Mouse (Mus musculus) heart, embryonic 11.5 days (tissue): ENCODE results near the gene Faah. TPM values are rescaled to one million over a fixed set of nuclear protein-coding genes. Genes with fewer than 3 reads are reported as not detected.
A peak's percentile ranks its signal among the peaks of the same experiment; 100 is the strongest.

Experiments
- ATAC-seq: fragments of 200-750 bp; cut with Nextera tagmentation; replicated peaks from 2 replicates; pipeline ENCODE4 v1.8.0; 2017; ENCODE audit warnings: moderate library complexity; ENCODE audit not compliant: insufficient number of reproducible peaks, low FRiP score, low TSS enrichment
- H3K27ac ChIP-seq: fragments of 300-500 bp; sonication (generic); 2 replicates; pipeline ENCODE4 v1.5.1; 2014; ENCODE audit warnings: mild to moderate bottlenecking, low read depth, low read length
- H3K27me3 ChIP-seq: fragments of 300-500 bp; sonication (generic); 2 replicates; pipeline ENCODE4 v1.6.1; 2014; ENCODE audit warnings: mild to moderate bottlenecking, low read length, mixed read lengths; ENCODE audit not compliant: control insufficient read depth, insufficient read depth
- H3K36me3 ChIP-seq: fragments of 300-500 bp; sonication (generic); 2 replicates; pipeline ENCODE4 v1.6.1; 2014; ENCODE audit warnings: mild to moderate bottlenecking, low read length, moderate library complexity, mixed read lengths; ENCODE audit not compliant: control insufficient read depth, insufficient read depth
- H3K4me1 ChIP-seq: fragments of 300-500 bp; sonication (generic); 2 replicates; pipeline ENCODE4 v1.6.1; 2014; ENCODE audit warnings: low read length; ENCODE audit not compliant: control insufficient read depth, insufficient read depth
- H3K4me2 ChIP-seq: fragments of 300-500 bp; sonication (generic); 2 replicates; pipeline ENCODE4 v1.6.1; 2014; ENCODE audit warnings: mild to moderate bottlenecking, moderate library complexity
- H3K4me3 ChIP-seq: fragments of 300-500 bp; sonication (generic); 2 replicates; pipeline ENCODE4 v1.5.1; 2014; ENCODE audit warnings: low read depth, low read length
- H3K9ac ChIP-seq: fragments of 300-500 bp; sonication (generic); 2 replicates; pipeline ENCODE4 v1.6.1; 2014; ENCODE audit warnings: mild to moderate bottlenecking, low read depth, low read length, moderate library complexity
- H3K9me3 ChIP-seq: fragments of 300-500 bp; sonication (generic); replicated peaks from 2 replicates; pipeline ENCODE4 v1.6.1; 2016; ENCODE audit warnings: low read length; ENCODE audit not compliant: control insufficient read depth
- WGBS: fragments of 180-500 bp; shearing (Covaris S2); extraction: QIAGEN DNeasy Blood & Tissue Kit; methylation state at CpG from one replicate; pipeline ENCODE4 v1.1.7; 2014; ENCODE audit not compliant: insufficient replicate concordance; 5-methylcytosine and 5-hydroxymethylcytosine counted together
- polyA plus RNA-seq: library from polyadenylated mRNA; unstranded; fragments of >200 nt; fragmentation: Nextera tagmentation; extraction: Ambion mirVana; gene quantifications from 2 replicates; pipeline ENCODE4 v1.2.1, GENCODE M21; 2014

The Faah gene
- polyA plus RNA-seq, 1 experiment from 2014 or later = 0.94 TPM

- no peaks in the 10 kb centered on the region for H3K36me3 ChIP-seq
- no peak overlapping the region for H3K27ac ChIP-seq
- peak overlapping the region; percentile 99 for H3K4me2 ChIP-seq
- H3K9me3 ChIP-seq = no peaks in the 10 kb centered on the region
- peak overlapping the region; percentile 69 for H3K4me3 ChIP-seq
- ATAC-seq = no peak
- WGBS = 13% methylated on average over 16 of the region's 16 CpGs
- H3K27me3 ChIP-seq = peaks cover 67% of the 10 kb centered on the region
- peak overlapping the region; percentile 62; the same call in 1 of the 2 replicates for H3K9ac ChIP-seq
- H3K4me1 ChIP-seq = peaks cover 3% of the 10 kb centered on the region; the same call in 1 of the 2 replicates
Observed at GRCm38 (mm10) chr4:116016862-116017299, 845 bp downstream of the Faah start.

GRCm38 (mm10) chr4:116016396-116016795 lies 1.3 kb downstream of the Faah start:
- 52% methylated on average over 3 of the region's 3 CpGs for WGBS

GRCm38 (mm10) chr4:116015996-116016395 lies 1.7 kb downstream of the Faah start:
- Histone ChIP-seq H3K4me3 (no peak overlapping the region), H3K27me3 (peaks cover 69% of the 10 kb centered on the region), H3K9ac (no peak overlapping the region), H3K36me3 (no peaks in the 10 kb centered on the region), H3K9me3 (no peaks in the 10 kb centered on the region), H3K4me1 (peaks cover 3% of the 10 kb centered on the region; the same call in 1 of the 2 replicates), H3K27ac (no peak overlapping the region), H3K4me2 (no peak overlapping the region)
- ATAC-seq = no peak
- WGBS = 53% methylated on average over 8 of the region's 8 CpGs

More at GRCm38 (mm10) chr4:116016396-116016795, 1.3 kb downstream of the Faah start:
- Histone ChIP-seq H3K9ac (no peak overlapping the region), H3K4me1 (peaks cover 3% of the 10 kb centered on the region; the same call in 1 of the 2 replicates), H3K9me3 (no peaks in the 10 kb centered on the region), H3K27me3 (peaks cover 69% of the 10 kb centered on the region), H3K4me2 (no peak overlapping the region), H3K36me3 (no peaks in the 10 kb centered on the region), H3K27ac (no peak overlapping the region), H3K4me3 (no peak overlapping the region)
- no peak for ATAC-seq

GRCm38 (mm10) chr4:116015502-116015901 lies 2.2 kb downstream of the Faah start:
- no peak overlapping the region for H3K9ac ChIP-seq
- H3K9me3 ChIP-seq = no peaks in the 10 kb centered on the region
- H3K4me2 ChIP-seq = no peak overlapping the region
- WGBS = 84% methylated on average over 5 of the region's 5 CpGs
- H3K27ac ChIP-seq = no peak overlapping the region
- H3K4me1 ChIP-seq = peaks cover 3% of the 10 kb centered on the region; the same call in 1 of the 2 replicates
- no peak overlapping the region for H3K4me3 ChIP-seq
- peaks cover 69% of the 10 kb centered on the region for H3K27me3 ChIP-seq
- H3K36me3 ChIP-seq = no peaks in the 10 kb centered on the region
- ATAC-seq = no peak

- no peaks in the 10 kb centered on the region for H3K9me3 ChIP-seq
- no peak overlapping the region for H3K4me2 ChIP-seq
- H3K36me3 ChIP-seq = no peaks in the 10 kb centered on the region
- peaks cover 20% of the 10 kb centered on the region for H3K27me3 ChIP-seq
- H3K27ac ChIP-seq = no peak overlapping the region
- no peaks in the 10 kb centered on the region for H3K4me1 ChIP-seq
- 70% methylated on average over 8 of the region's 8 CpGs for WGBS
- no peak overlapping the region for H3K9ac ChIP-seq
- ATAC-seq = no peak
- no peak overlapping the region for H3K4me3 ChIP-seq
Observed at GRCm38 (mm10) chr4:116010186-116010585, 7.5 kb downstream of the Faah start.

GRCm38 (mm10) chr4:116001206-116001605 lies 16.5 kb downstream of the Faah start:
- 68% methylated on average over 4 of the region's 4 CpGs for WGBS
- Histone ChIP-seq H3K9me3 (no peaks in the 10 kb centered on the region), H3K9ac (no peak overlapping the region), H3K27ac (no peak overlapping the region), H3K4me3 (no peak overlapping the region), H3K4me2 (no peak overlapping the region), H3K27me3 (peaks cover 8% of the 10 kb centered on the region; the same call in 1 of the 2 replicates), H3K4me1 (no peaks in the 10 kb centered on the region), H3K36me3 (no peaks in the 10 kb centered on the region)
- no peak for ATAC-seq

GRCm38 (mm10) chr4:116000671-116001070 lies 17.1 kb downstream of the Faah start:
- 47% methylated on average over 6 of the region's 6 CpGs for WGBS
- no peak overlapping the region for H3K9ac ChIP-seq
- no peaks in the 10 kb centered on the region for H3K36me3 ChIP-seq
- ATAC-seq = no peak
- H3K9me3 ChIP-seq = no peaks in the 10 kb centered on the region
- no peak overlapping the region for H3K4me2 ChIP-seq
- no peak overlapping the region for H3K4me3 ChIP-seq
- H3K4me1 ChIP-seq = no peaks in the 10 kb centered on the region
- no peak overlapping the region for H3K27ac ChIP-seq
- H3K27me3 ChIP-seq = peaks cover 8% of the 10 kb centered on the region; the same call in 1 of the 2 replicates

GRCm38 (mm10) chr4:115996729-115997128 lies 21.0 kb downstream of the Faah start:
- H3K36me3 ChIP-seq = no peaks in the 10 kb centered on the region
- no peaks in the 10 kb centered on the region for H3K4me1 ChIP-seq
- ATAC-seq = no peak
- no peaks in the 10 kb centered on the region for H3K9me3 ChIP-seq
- 75% methylated on average over 4 of the region's 4 CpGs for WGBS
- no peak overlapping the region for H3K4me2 ChIP-seq
- H3K9ac ChIP-seq = no peak overlapping the region
- no peak overlapping the region for H3K4me3 ChIP-seq
- no peak overlapping the region for H3K27ac ChIP-seq
- 0 out of 2 replicates have a peak, but pooled peaks cover 5% of the 10 kb centered on the region for H3K27me3 ChIP-seq

GRCm38 (mm10) chr4:115995376-115995730 lies 22.4 kb downstream of the Faah start:
- no peak overlapping the region for H3K4me2 ChIP-seq
- 67% methylated on average over 2 of the region's 2 CpGs for WGBS
- H3K27ac ChIP-seq = no peak overlapping the region
- no peaks in the 10 kb centered on the region for H3K9me3 ChIP-seq
- H3K4me3 ChIP-seq = no peak overlapping the region
- H3K9ac ChIP-seq = no peak overlapping the region
- H3K36me3 ChIP-seq = no peaks in the 10 kb centered on the region
- no peaks in the 10 kb centered on the region for H3K4me1 ChIP-seq
- ATAC-seq = no peak
- H3K27me3 ChIP-seq = 0 out of 2 replicates have a peak, but pooled peaks cover 5% of the 10 kb centered on the region
